Mouse (Mus musculus) olfactory bulb, adult 2 months (tissue): ENCODE measurements around the gene Bysl.

ENCODE experiments used
- CTCF ChIP-seq: fragments of 200-500 bp; IDR thresholded peaks from 2 replicates; pipeline ENCODE4 v1.5.1; 2012; ENCODE audit warnings: low read depth, mild to moderate bottlenecking, low read length, moderate library complexity; ENCODE audit not compliant: insufficient read depth
- POLR2A ChIP-seq: fragments of 200-500 bp; IDR thresholded peaks from 2 replicates; pipeline ENCODE4 v1.6.1; 2012; ENCODE audit warnings: mild to moderate bottlenecking, low read depth, low read length, moderate library complexity; ENCODE audit not compliant: insufficient read depth

DNA sequence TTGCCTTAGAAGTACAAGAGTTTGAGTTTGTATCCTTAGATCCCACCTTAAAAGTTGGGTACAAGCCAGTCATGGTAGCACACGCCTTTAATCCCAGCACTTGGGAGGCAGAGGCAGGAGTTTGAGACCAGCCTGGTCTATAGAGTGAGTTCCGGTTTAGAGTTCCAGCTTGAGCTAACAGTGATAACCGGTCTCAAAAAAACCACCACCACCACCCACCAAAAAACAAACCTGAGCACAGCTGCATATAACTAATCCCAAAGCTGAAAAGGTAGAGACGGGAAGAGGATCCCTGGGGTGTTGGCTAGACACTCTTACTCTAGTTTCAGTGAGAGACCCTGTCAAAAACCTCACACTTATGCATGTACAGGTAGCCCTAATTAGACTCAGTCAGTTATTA is 5.4 kb upstream of the Bysl start:
- TF ChIP-seq CTCF = no peak
- no peak for TF ChIP-seq POLR2A
